8 mouse cellular contexts compared by ENCODE assay signal in the genomic region with DNA sequence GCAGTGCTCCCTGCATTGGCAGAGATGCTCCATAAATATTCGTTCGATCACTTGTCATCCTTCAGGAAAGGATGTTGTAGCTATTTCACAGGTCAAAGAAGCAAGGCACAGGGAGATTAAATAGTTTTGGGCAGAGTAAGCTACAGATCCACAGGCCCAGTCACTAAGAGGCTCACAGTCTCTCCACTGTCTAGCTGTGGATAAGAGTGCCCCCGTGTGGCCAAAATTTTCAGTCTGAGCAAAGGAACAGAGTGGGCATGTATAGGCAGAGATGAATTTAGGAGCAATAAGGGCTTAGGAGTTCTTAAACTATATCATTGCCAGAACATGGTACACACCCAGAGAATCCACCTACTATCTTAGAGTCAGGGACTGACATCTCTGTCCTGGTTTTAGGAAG. TPM values are rescaled to one million over a fixed set of nuclear protein-coding genes. Genes with fewer than 3 reads are reported as not detected.
DNase-seq lines count a peak whose midpoint lies in the region; ATAC-seq and TF ChIP-seq lines count a peak whose summit lies in the region.

No protein-coding gene starts in this region.

- peak; percentile 59 for DNase-seq in CD4-positive helper T cell, adult 2 months (ENCODE audit: low read depth, low spot score)
- peak; percentile 88 for DNase-seq in brain, embryonic 14.5 days (ENCODE audit: low read depth)
- peak; percentile 51 for DNase-seq in liver, adult 2 months (ENCODE audit: extremely low read depth, low read depth, low spot score)
- DNase-seq in neural tube, embryonic 10.5 days (ENCODE audit: extremely low spot score, low spot score), result peak; percentile 80

- ATAC-seq in erythroid progenitor cell, adult 5-6 weeks (replicated peaks; ENCODE audit: low FRiP score, poor library complexity, severe bottlenecking), result peak; percentile 80
- ATAC-seq in heart, embryonic 13.5 days (ENCODE audit: extremely low read depth, insufficient number of reproducible peaks, low FRiP score, low TSS enrichment), result peak; percentile 31; the same call in 1 of the 2 replicates
- ATAC-seq in kidney, embryonic 16.5 days (ENCODE audit: low FRiP score, low TSS enrichment), result peak; percentile 84; the same call in 1 of the 2 replicates
- ATAC-seq in stomach, embryonic 16.5 days (ENCODE audit: insufficient read depth, low FRiP score), result peak; percentile 84

- H3K27me3 ChIP-seq in heart, embryonic 13.5 days (replicated peaks), result peaks cover 14% of the 10 kb centered on the region
- H3K27me3 ChIP-seq in kidney, embryonic 16.5 days (ENCODE audit: insufficient read depth, low read length), result peaks cover 9% of the 10 kb centered on the region
- no peaks in the 10 kb centered on the region for H3K27me3 ChIP-seq in liver, adult 2 months (ENCODE audit: control insufficient read depth, insufficient read depth, low read length)
- peaks cover 5% of the 10 kb centered on the region; the same call in 1 of the 2 replicates for H3K27me3 ChIP-seq in stomach, embryonic 16.5 days (ENCODE audit: control insufficient read depth, insufficient read depth, low read length)

- H3K4me3 ChIP-seq in heart, embryonic 13.5 days, result no peak overlapping the region
- no peak overlapping the region for H3K4me3 ChIP-seq in kidney, embryonic 16.5 days (ENCODE audit: low read length)
- no peak overlapping the region for H3K4me3 ChIP-seq in liver, adult 2 months (ENCODE audit: insufficient read depth, low read depth, low read length)
- H3K4me3 ChIP-seq in stomach, embryonic 16.5 days (replicated peaks; ENCODE audit: low read length), result no peak overlapping the region

- no peak overlapping the region for H3K27ac ChIP-seq in heart, embryonic 13.5 days (replicated peaks)
- no peak overlapping the region for H3K27ac ChIP-seq in kidney, embryonic 16.5 days (ENCODE audit: low read length)
- H3K27ac ChIP-seq in liver, adult 2 months (replicated peaks; ENCODE audit: insufficient read depth, low read depth, low read length), result no peak overlapping the region
- no peak overlapping the region for H3K27ac ChIP-seq in stomach, embryonic 16.5 days (ENCODE audit: low read length)

- no peak overlapping the region for H3K4me2 ChIP-seq in heart, embryonic 13.5 days
- H3K4me2 ChIP-seq in kidney, embryonic 16.5 days (replicated peaks; ENCODE audit: low read depth, low read length), result no peak overlapping the region
- H3K4me2 ChIP-seq in stomach, embryonic 16.5 days (ENCODE audit: low read depth, low read length), result no peak overlapping the region

- TF ChIP-seq POLR2A in brain, embryonic 14.5 days (IDR thresholded peaks at IDR 0.05; ENCODE audit: borderline replicate concordance, extremely low read depth, insufficient read depth, insufficient read length, poor library complexity, severe bottlenecking), result no peak
- no peak for TF ChIP-seq POLR2A in liver, adult 2 months (IDR thresholded peaks at IDR 0.05; ENCODE audit: extremely low read depth, insufficient read depth, low read length)

- no peaks in the 10 kb centered on the region for H3K36me3 ChIP-seq in heart, embryonic 13.5 days
- H3K36me3 ChIP-seq in kidney, embryonic 16.5 days (ENCODE audit: insufficient read depth, low read length), result no peaks in the 10 kb centered on the region
- H3K36me3 ChIP-seq in liver, adult 2 months (ENCODE audit: control insufficient read depth, insufficient read depth, low read length), result no peaks in the 10 kb centered on the region
- H3K36me3 ChIP-seq in stomach, embryonic 16.5 days (ENCODE audit: control insufficient read depth, insufficient read depth, low read length), result no peaks in the 10 kb centered on the region

- no peak overlapping the region for H3K9ac ChIP-seq in heart, embryonic 13.5 days
- H3K9ac ChIP-seq in kidney, embryonic 16.5 days (replicated peaks; ENCODE audit: low read length), result no peak overlapping the region
- no peak overlapping the region for H3K9ac ChIP-seq in liver, adult 2 months (ENCODE audit: low read depth, low read length)
- no peak overlapping the region for H3K9ac ChIP-seq in stomach, embryonic 16.5 days (ENCODE audit: low read length)

- peak; percentile 87 for TF ChIP-seq CTCF in brain, embryonic 14.5 days (IDR thresholded peaks at IDR 0.05; ENCODE audit: borderline replicate concordance, extremely low read depth, insufficient read depth, insufficient read length)
- peak; percentile 50 for TF ChIP-seq CTCF in liver, adult 2 months (IDR thresholded peaks at IDR 0.05; ENCODE audit: low read depth, low read length)

- H3K4me1 ChIP-seq in heart, embryonic 13.5 days, result 0 out of 2 replicates have a peak, but pooled peaks cover 6% of the 10 kb centered on the region
- H3K4me1 ChIP-seq in kidney, embryonic 16.5 days (ENCODE audit: insufficient read depth, low read length), result peaks cover 17% of the 10 kb centered on the region; the same call in 1 of the 2 replicates
- peaks cover 12% of the 10 kb centered on the region for H3K4me1 ChIP-seq in liver, adult 2 months (ENCODE audit: control insufficient read depth, insufficient read depth, low read length)
- H3K4me1 ChIP-seq in stomach, embryonic 16.5 days (ENCODE audit: control insufficient read depth, insufficient read depth, low read length), result no peaks in the 10 kb centered on the region

- no peaks in the 10 kb centered on the region for H3K9me3 ChIP-seq in heart, embryonic 13.5 days
- no peaks in the 10 kb centered on the region for H3K9me3 ChIP-seq in kidney, embryonic 16.5 days (ENCODE audit: low read length)
- no peaks in the 10 kb centered on the region for H3K9me3 ChIP-seq in stomach, embryonic 16.5 days (replicated peaks; ENCODE audit: control insufficient read depth, low read length)

- no peaks in the 10 kb centered on the region for H3K79me2 ChIP-seq in liver, adult 2 months (ENCODE audit: control insufficient read depth, insufficient read depth, low read length)

- 17% methylated on average over 3 of the region's 3 CpGs for WGBS in heart, embryonic 13.5 days
- WGBS in kidney, embryonic 16.5 days, result 26% methylated on average over 3 of the region's 3 CpGs
- WGBS in liver, adult 2 months, result 22% methylated on average over 3 of the region's 3 CpGs
- 25% methylated on average over 3 of the region's 3 CpGs for WGBS in stomach, embryonic 16.5 days

RNA-seq across cellular contexts. Expression of gene Cwh43, which starts 26.0 kb away (rescaled TPM):
- 0.08 and 0.25 TPM in 2 replicates for polyA plus RNA-seq in brain, embryonic 14.5 days (2012; rRNA removed)
- not detected in 2 replicates for total RNA-seq in erythroid progenitor cell, adult 5-6 weeks (2015; ENCODE audit: low replicate concordance)
- not detected in 2 replicates for total RNA-seq in erythroid progenitor cell, adult 5-6 weeks (2017; ENCODE audit: low replicate concordance)
- not detected in 2 replicates for polyA plus RNA-seq in heart, embryonic 13.5 days (2015; fragmentation: Nextera tagmentation; extraction: Ambion mirVana)
- 1.3 and 1.4 TPM in 2 replicates for polyA plus RNA-seq in kidney, embryonic 16.5 days (2015; fragmentation: Nextera tagmentation; extraction: Ambion mirVana)
- total RNA-seq in liver, adult 2 months (2014; rRNA removed), result not detected in 2 replicates
- polyA plus RNA-seq in liver, adult 2 months (2012; rRNA removed), result not detected in 2 replicates
- 5.4 and 5.6 TPM in 2 replicates for polyA plus RNA-seq in stomach, embryonic 16.5 days (2015; fragmentation: Nextera tagmentation; extraction: Ambion mirVana)

RNA-seq across cellular contexts. Expression of gene Ociad2, which starts 39.1 kb away (rescaled TPM):
- 6.5 and 9.3 TPM in 2 replicates for polyA plus RNA-seq in brain, embryonic 14.5 days (2012; rRNA removed)
- not detected in 2 replicates for total RNA-seq in erythroid progenitor cell, adult 5-6 weeks (2015; ENCODE audit: low replicate concordance)
- total RNA-seq in erythroid progenitor cell, adult 5-6 weeks (2017; ENCODE audit: low replicate concordance), result 1.1 TPM in 1 of 2 replicates, not detected in the other
- polyA plus RNA-seq in heart, embryonic 13.5 days (2015; fragmentation: Nextera tagmentation; extraction: Ambion mirVana), result 17.0 and 19.2 TPM in 2 replicates
- 11.4 and 11.8 TPM in 2 replicates for polyA plus RNA-seq in kidney, embryonic 16.5 days (2015; fragmentation: Nextera tagmentation; extraction: Ambion mirVana)
- total RNA-seq in liver, adult 2 months (2014; rRNA removed), result 8.4 and 10.3 TPM in 2 replicates
- 3.4 and 4.3 TPM in 2 replicates for polyA plus RNA-seq in liver, adult 2 months (2012; rRNA removed)
- polyA plus RNA-seq in stomach, embryonic 16.5 days (2015; fragmentation: Nextera tagmentation; extraction: Ambion mirVana), result 93.9 and 103 TPM in 2 replicates

Comparison
In these comparisons a context has a peak if more than half of its experiments do, and no peak if none do; other contexts are left out.
1. ATAC-seq: peak in every context shown above with its lines; median percentile 84 in kidney, embryonic 16.5 days; 84 in stomach, embryonic 16.5 days; 80 in erythroid progenitor cell, adult 5-6 weeks; 31 in heart, embryonic 13.5 days.